Mouse (Mus musculus): ENCODE measurements around the gene Etl4. TPM values are rescaled to one million over a fixed set of nuclear protein-coding genes. Genes with fewer than 3 reads are reported as not detected.

Etl4 gene
- total and polyA plus RNA-seq, 3 experiments = 29.8 to 40.3 (median 36.0) TPM

DNA sequence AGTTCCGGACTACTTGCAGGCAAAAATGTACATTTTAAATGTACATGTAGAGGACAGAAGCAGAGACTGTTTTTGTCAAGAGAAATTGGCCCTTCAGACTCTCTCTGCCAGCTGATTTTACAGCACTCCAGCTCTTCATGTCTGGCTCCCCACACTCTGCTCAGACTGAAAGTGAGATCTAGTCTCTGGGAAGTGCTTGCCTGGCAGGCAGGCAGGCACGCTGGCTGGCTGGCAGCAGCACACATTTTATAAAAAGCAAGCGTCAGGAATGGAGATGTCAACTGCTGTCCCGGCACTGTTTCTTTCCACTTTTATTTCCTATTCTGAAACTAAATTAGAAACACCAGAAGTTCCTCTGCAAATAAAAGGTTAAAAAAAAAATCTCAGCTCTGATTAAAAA is 339.8 kb downstream of the Etl4 start:
- Histone ChIP-seq H3K27me3 (ENCODE audit: control insufficient read depth, insufficient read depth, low read length) (no peaks in the 10 kb centered on the region), H3K36me3 (ENCODE audit: control insufficient read depth, insufficient read depth, low read length) (no peaks in the 10 kb centered on the region), H3K9ac (ENCODE audit: low read depth, low read length) (no peak overlapping the region; the same call in 1 of the 2 replicates), H3K4me1 (ENCODE audit: control insufficient read depth, insufficient read depth, low read length) (no peaks in the 10 kb centered on the region), H3K4me3 (no peak overlapping the region), H3K79me2 (replicated peaks; ENCODE audit: control insufficient read depth, insufficient read depth, low read length) (no peaks in the 10 kb centered on the region), H3K27ac (peak overlapping the region; percentile 72)
- no peak for TF ChIP-seq CTCF (IDR thresholded peaks at IDR 0.05)
- no peak for TF ChIP-seq POLR2A (IDR thresholded peaks at IDR 0.05; ENCODE audit: insufficient read depth, low read depth, low read length)
- no peak for TF ChIP-seq EP300 (IDR thresholded peaks at IDR 0.05; ENCODE audit: insufficient read depth, low read depth, low read length)
- intact Hi-C loops (cut with DNase I) = no loop called here
- DNase-seq = peak; percentile 35 to 58
- 35% methylated on average over 4 of the region's 4 CpGs for WGBS

- DNase-seq = peak in 1 of 2 experiments; percentile 27
- no peaks in the 10 kb centered on the region for H3K27me3 ChIP-seq (ENCODE audit: control insufficient read depth, insufficient read depth, low read length)
- H3K27ac ChIP-seq = no peak overlapping the region
- H3K4me1 ChIP-seq (ENCODE audit: control insufficient read depth, insufficient read depth, low read length) = no peaks in the 10 kb centered on the region; the same call in 1 of the 2 replicates
- H3K79me2 ChIP-seq (replicated peaks; ENCODE audit: control insufficient read depth, insufficient read depth, low read length) = no peaks in the 10 kb centered on the region
- TF ChIP-seq POLR2A (IDR thresholded peaks at IDR 0.05; ENCODE audit: insufficient read depth, low read depth, low read length) = no peak
- TF ChIP-seq CTCF (IDR thresholded peaks at IDR 0.05) = peak; percentile 83
- H3K36me3 ChIP-seq (ENCODE audit: control insufficient read depth, insufficient read depth, low read length) = no peaks in the 10 kb centered on the region
- 52% methylated on average over 2 of the region's 2 CpGs for WGBS
- H3K9ac ChIP-seq (ENCODE audit: low read depth, low read length) = no peak overlapping the region
- H3K4me3 ChIP-seq = no peak overlapping the region
- intact Hi-C loops (cut with DNase I) = loop anchor here (1.0 to 10.0 kb wide), 5 partner anchors 111 to 501 kb away; no protein-coding TSS in a partner anchor
Measured at GRCm38 (mm10) chr2:20276124-20276523, 366.5 kb downstream of the Etl4 start.

DNA sequence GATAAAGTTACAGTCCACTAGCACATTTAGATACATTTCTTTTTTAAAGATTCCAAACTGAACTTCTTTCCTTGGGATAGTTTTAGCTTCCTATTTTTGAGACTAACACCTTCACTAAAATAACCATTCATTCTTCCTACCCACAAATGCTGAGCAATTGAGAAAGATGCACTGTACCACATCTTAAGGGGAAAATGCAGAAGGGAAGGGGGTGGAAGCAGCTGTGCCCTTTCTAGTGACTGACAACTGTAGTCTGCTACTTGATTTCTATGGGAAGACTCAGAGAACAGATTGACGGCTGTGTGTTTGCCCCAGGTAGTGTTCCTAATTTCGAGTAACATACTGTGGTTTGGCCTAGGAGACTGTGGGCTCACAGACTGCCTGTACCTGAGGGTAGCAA is 372.3 kb downstream of the Etl4 start:
- Histone ChIP-seq H3K4me1 (ENCODE audit: control insufficient read depth, insufficient read depth, low read length) (no peaks in the 10 kb centered on the region), H3K9ac (ENCODE audit: low read depth, low read length) (no peak overlapping the region), H3K79me2 (replicated peaks; ENCODE audit: control insufficient read depth, insufficient read depth, low read length) (no peaks in the 10 kb centered on the region), H3K27ac (no peak overlapping the region), H3K27me3 (ENCODE audit: control insufficient read depth, insufficient read depth, low read length) (no peaks in the 10 kb centered on the region), H3K36me3 (ENCODE audit: control insufficient read depth, insufficient read depth, low read length) (no peaks in the 10 kb centered on the region), H3K4me3 (no peak overlapping the region)
- no peak for DNase-seq
- WGBS = 72% methylated on average over 2 of the region's 2 CpGs
- no peak for TF ChIP-seq CTCF (IDR thresholded peaks at IDR 0.05)
- no peak for TF ChIP-seq EP300 (IDR thresholded peaks at IDR 0.05; ENCODE audit: insufficient read depth, low read depth, low read length)
- no peak for TF ChIP-seq POLR2A (IDR thresholded peaks at IDR 0.05; ENCODE audit: insufficient read depth, low read depth, low read length)
- intact Hi-C loops (cut with DNase I) = no loop called here

GRCm38 (mm10) chr2:20284425-20284824 is 374.8 kb downstream of the Etl4 start:
- Histone ChIP-seq H3K9ac (ENCODE audit: low read depth, low read length) (no peak overlapping the region), H3K27me3 (ENCODE audit: control insufficient read depth, insufficient read depth, low read length) (no peaks in the 10 kb centered on the region), H3K36me3 (ENCODE audit: control insufficient read depth, insufficient read depth, low read length) (no peaks in the 10 kb centered on the region), H3K27ac (no peak overlapping the region), H3K4me1 (ENCODE audit: control insufficient read depth, insufficient read depth, low read length) (no peaks in the 10 kb centered on the region), H3K79me2 (replicated peaks; ENCODE audit: control insufficient read depth, insufficient read depth, low read length) (no peaks in the 10 kb centered on the region), H3K4me3 (no peak overlapping the region)
- 44% methylated on average over 2 of the region's 2 CpGs for WGBS
- DNase-seq = no peak
- TF ChIP-seq EP300 (IDR thresholded peaks at IDR 0.05; ENCODE audit: insufficient read depth, low read depth, low read length) = no peak
- intact Hi-C loops (cut with DNase I) = no loop called here

- WGBS = 61% methylated on average over 4 of the region's 4 CpGs
- intact Hi-C loops (cut with DNase I) = no loop called here
- no peaks in the 10 kb centered on the region for H3K36me3 ChIP-seq (ENCODE audit: control insufficient read depth, insufficient read depth, low read length)
Measured at GRCm38 (mm10) chr2:20290982-20291740, 381.6 kb downstream of the Etl4 start.

DNA sequence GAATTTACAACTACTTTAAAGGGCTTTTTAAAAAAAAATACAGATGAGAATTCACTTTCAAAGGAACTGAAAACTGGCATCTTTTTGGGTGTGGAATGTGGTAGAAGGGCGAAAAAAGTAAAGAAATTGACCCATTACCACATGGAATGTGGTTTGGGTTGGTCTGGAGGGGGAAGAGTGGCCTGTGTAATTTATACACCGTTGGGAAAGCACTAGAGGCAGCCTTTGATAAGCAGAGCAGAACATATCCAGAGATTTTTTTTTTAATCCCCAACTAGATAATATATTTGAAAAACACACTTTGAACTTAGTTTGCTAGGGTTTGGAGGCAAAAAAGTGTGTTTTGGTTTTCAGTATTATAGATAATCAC is 382.1 kb downstream of the Etl4 start:
- Histone ChIP-seq H3K4me1 (ENCODE audit: control insufficient read depth, insufficient read depth, low read length) (no peaks in the 10 kb centered on the region), H3K27ac (no peak overlapping the region), H3K36me3 (ENCODE audit: control insufficient read depth, insufficient read depth, low read length) (no peaks in the 10 kb centered on the region), H3K27me3 (ENCODE audit: control insufficient read depth, insufficient read depth, low read length) (no peaks in the 10 kb centered on the region), H3K9ac (ENCODE audit: low read depth, low read length) (no peak overlapping the region), H3K79me2 (replicated peaks; ENCODE audit: control insufficient read depth, insufficient read depth, low read length) (no peaks in the 10 kb centered on the region), H3K4me3 (no peak overlapping the region)
- 61% methylated on average over 2 of the region's 2 CpGs for WGBS
- intact Hi-C loops (cut with DNase I) = no loop called here
- no peak for DNase-seq
- TF ChIP-seq POLR2A (IDR thresholded peaks at IDR 0.05; ENCODE audit: insufficient read depth, low read depth, low read length) = no peak
- no peak for TF ChIP-seq EP300 (IDR thresholded peaks at IDR 0.05; ENCODE audit: insufficient read depth, low read depth, low read length)
- no peak for TF ChIP-seq CTCF (IDR thresholded peaks at IDR 0.05)

More at GRCm38 (mm10) chr2:20290982-20291740, 381.6 kb downstream of the Etl4 start:
- Histone ChIP-seq H3K27ac (no peak overlapping the region), H3K79me2 (replicated peaks; ENCODE audit: control insufficient read depth, insufficient read depth, low read length) (no peaks in the 10 kb centered on the region), H3K27me3 (ENCODE audit: control insufficient read depth, insufficient read depth, low read length) (no peaks in the 10 kb centered on the region), H3K9ac (ENCODE audit: low read depth, low read length) (no peak overlapping the region), H3K4me1 (ENCODE audit: control insufficient read depth, insufficient read depth, low read length) (no peaks in the 10 kb centered on the region), H3K4me3 (no peak overlapping the region)
- DNase-seq = no peak
- TF ChIP-seq CTCF (IDR thresholded peaks at IDR 0.05) = no peak
- TF ChIP-seq POLR2A (IDR thresholded peaks at IDR 0.05; ENCODE audit: insufficient read depth, low read depth, low read length) = no peak
- TF ChIP-seq EP300 (IDR thresholded peaks at IDR 0.05; ENCODE audit: insufficient read depth, low read depth, low read length) = no peak

Data from heart, adult 2 months (tissue).